Mouse (Mus musculus): ENCODE data around the gene Lnx1.

Gene Lnx1

GRCm38 (mm10) chr5:74653766-74654165, 48.9 kb downstream of the Lnx1 start:
- DNase-seq (ENCODE audit: low spot score), result no peak

GRCm38 (mm10) chr5:74649122-74649521, 53.6 kb downstream of the Lnx1 start:
- DNase-seq (ENCODE audit: low spot score), result no peak

GRCm38 (mm10) chr5:74648216-74648615, 54.5 kb downstream of the Lnx1 start:
- DNase-seq (ENCODE audit: low spot score), result no peak

GRCm38 (mm10) chr5:74647584-74647984, 55.1 kb downstream of the Lnx1 start:
- no peak for DNase-seq (ENCODE audit: low spot score)

GRCm38 (mm10) chr5:74642291-74642690, 60.4 kb downstream of the Lnx1 start:
- DNase-seq (ENCODE audit: low spot score), result no peak

GRCm38 (mm10) chr5:74641000-74641399, 61.7 kb downstream of the Lnx1 start:
- peak; percentile 32 for DNase-seq (ENCODE audit: low spot score)

- DNase-seq (ENCODE audit: low spot score), result no peak
Measured at GRCm38 (mm10) chr5:74640504-74640903, 62.2 kb downstream of the Lnx1 start.

GRCm38 (mm10) chr5:74639516-74639915, 63.2 kb downstream of the Lnx1 start:
- no peak for DNase-seq (ENCODE audit: low spot score)

GRCm38 (mm10) chr5:74634391-74634790, 68.3 kb downstream of the Lnx1 start:
- DNase-seq (ENCODE audit: low spot score), result no peak

- no peak for DNase-seq (ENCODE audit: low spot score)
Measured at GRCm38 (mm10) chr5:74633453-74633852, 69.3 kb downstream of the Lnx1 start.

- DNase-seq (ENCODE audit: low spot score), result no peak
Measured at GRCm38 (mm10) chr5:74632369-74633114, 70.2 kb downstream of the Lnx1 start.

- no peak for DNase-seq (ENCODE audit: low spot score)
Measured at GRCm38 (mm10) chr5:74628001-74628400, 74.7 kb downstream of the Lnx1 start.

GRCm38 (mm10) chr5:74624385-74624784, 78.3 kb downstream of the Lnx1 start:
- DNase-seq (ENCODE audit: low spot score), result no peak

- no peak for DNase-seq (ENCODE audit: low spot score)
Measured at GRCm38 (mm10) chr5:74623316-74624000, 79.3 kb downstream of the Lnx1 start.

- no peak for DNase-seq (ENCODE audit: low spot score)
Measured at GRCm38 (mm10) chr5:74621691-74622470, 80.8 kb downstream of the Lnx1 start.

GRCm38 (mm10) chr5:74618573-74619059, 84.1 kb downstream of the Lnx1 start:
- no peak for DNase-seq (ENCODE audit: low spot score)

- no peak for DNase-seq (ENCODE audit: low spot score)
Measured at GRCm38 (mm10) chr5:74617816-74618572, 84.7 kb downstream of the Lnx1 start.

- DNase-seq (ENCODE audit: low spot score), result peak; percentile 15
Measured at GRCm38 (mm10) chr5:74613491-74614151, 89.1 kb downstream of the Lnx1 start.

GRCm38 (mm10) chr5:74612713-74613112, 90.0 kb downstream of the Lnx1 start:
- no peak for DNase-seq (ENCODE audit: low spot score)

- DNase-seq (ENCODE audit: low spot score), result no peak
Measured at GRCm38 (mm10) chr5:74610511-74610910, 92.2 kb downstream of the Lnx1 start.

- no peak for DNase-seq (ENCODE audit: low spot score)
Measured at GRCm38 (mm10) chr5:74606213-74606612, 96.5 kb downstream of the Lnx1 start.
